Mouse (Mus musculus) thymus, postnatal 25 days (tissue): ENCODE measurements around the gene Tram2.
A peak's percentile ranks its signal among the peaks of the same experiment; 100 is the strongest.

Experiments
- DNase-seq: peaks from one replicate; pipeline ENCODE4 v3.0.0; 2022

Gene Tram2

GRCm38 (mm10) chr1:21079217-21079773 lies at the start of gene Tram2:
Gene Tram2 (minus strand): TSS chr1:21079229.
- DNase-seq, result peak; percentile 98

- DNase-seq, result no peak
Observed at GRCm38 (mm10) chr1:21124713-21125336, 45.8 kb upstream of the Tram2 start.

- DNase-seq, result no peak
Observed at GRCm38 (mm10) chr1:21103784-21104183, 24.8 kb upstream of the Tram2 start.

- DNase-seq, result peak; percentile 62
Observed at GRCm38 (mm10) chr1:21101221-21102006, 22.4 kb upstream of the Tram2 start.

GRCm38 (mm10) chr1:21100726-21101125 lies 21.7 kb upstream of the Tram2 start:
- DNase-seq, result no peak

- DNase-seq, result no peak
Observed at GRCm38 (mm10) chr1:21097001-21097989, 18.3 kb upstream of the Tram2 start.

GRCm38 (mm10) chr1:21094644-21095215 lies 15.7 kb upstream of the Tram2 start:
- DNase-seq, result peak; percentile 11

GRCm38 (mm10) chr1:21089661-21090117 lies 10.7 kb upstream of the Tram2 start:
- no peak for DNase-seq

- no peak for DNase-seq
Observed at GRCm38 (mm10) chr1:21086291-21086690, 7.3 kb upstream of the Tram2 start.

- DNase-seq, result no peak
Observed at GRCm38 (mm10) chr1:21084661-21085060, 5.6 kb upstream of the Tram2 start.

- no peak for DNase-seq
Observed at GRCm38 (mm10) chr1:21080362-21080761, 1.3 kb upstream of the Tram2 start.

- no peak for DNase-seq
Observed at GRCm38 (mm10) chr1:21078481-21079214, 381 bp downstream of the Tram2 start.

- DNase-seq, result no peak
Observed at GRCm38 (mm10) chr1:21077619-21078018, 1.4 kb downstream of the Tram2 start.

- no peak for DNase-seq
Observed at GRCm38 (mm10) chr1:21077191-21077590, 1.8 kb downstream of the Tram2 start.

GRCm38 (mm10) chr1:21075986-21076495 lies 3.0 kb downstream of the Tram2 start:
- DNase-seq, result no peak

GRCm38 (mm10) chr1:21074231-21074630 lies 4.8 kb downstream of the Tram2 start:
- no peak for DNase-seq

- no peak for DNase-seq
Observed at GRCm38 (mm10) chr1:21072875-21073444, 6.1 kb downstream of the Tram2 start.

GRCm38 (mm10) chr1:21070658-21071057 lies 8.4 kb downstream of the Tram2 start:
- DNase-seq, result no peak

GRCm38 (mm10) chr1:21069830-21070522 lies 9.1 kb downstream of the Tram2 start:
- no peak for DNase-seq

GRCm38 (mm10) chr1:21068491-21068890 lies 10.5 kb downstream of the Tram2 start:
- no peak for DNase-seq
